Mouse (Mus musculus) spleen, postnatal 36 days (tissue): ENCODE data around the gene Sp2.

Experiments used
- DNase-seq, 2 experiments: peaks; one replicate each; pipeline ENCODE4 v3.0.0; 2022; ENCODE audit warnings: low spot score in 2 of 2, mixed read lengths in 1 of 2

Gene Sp2

DNA sequence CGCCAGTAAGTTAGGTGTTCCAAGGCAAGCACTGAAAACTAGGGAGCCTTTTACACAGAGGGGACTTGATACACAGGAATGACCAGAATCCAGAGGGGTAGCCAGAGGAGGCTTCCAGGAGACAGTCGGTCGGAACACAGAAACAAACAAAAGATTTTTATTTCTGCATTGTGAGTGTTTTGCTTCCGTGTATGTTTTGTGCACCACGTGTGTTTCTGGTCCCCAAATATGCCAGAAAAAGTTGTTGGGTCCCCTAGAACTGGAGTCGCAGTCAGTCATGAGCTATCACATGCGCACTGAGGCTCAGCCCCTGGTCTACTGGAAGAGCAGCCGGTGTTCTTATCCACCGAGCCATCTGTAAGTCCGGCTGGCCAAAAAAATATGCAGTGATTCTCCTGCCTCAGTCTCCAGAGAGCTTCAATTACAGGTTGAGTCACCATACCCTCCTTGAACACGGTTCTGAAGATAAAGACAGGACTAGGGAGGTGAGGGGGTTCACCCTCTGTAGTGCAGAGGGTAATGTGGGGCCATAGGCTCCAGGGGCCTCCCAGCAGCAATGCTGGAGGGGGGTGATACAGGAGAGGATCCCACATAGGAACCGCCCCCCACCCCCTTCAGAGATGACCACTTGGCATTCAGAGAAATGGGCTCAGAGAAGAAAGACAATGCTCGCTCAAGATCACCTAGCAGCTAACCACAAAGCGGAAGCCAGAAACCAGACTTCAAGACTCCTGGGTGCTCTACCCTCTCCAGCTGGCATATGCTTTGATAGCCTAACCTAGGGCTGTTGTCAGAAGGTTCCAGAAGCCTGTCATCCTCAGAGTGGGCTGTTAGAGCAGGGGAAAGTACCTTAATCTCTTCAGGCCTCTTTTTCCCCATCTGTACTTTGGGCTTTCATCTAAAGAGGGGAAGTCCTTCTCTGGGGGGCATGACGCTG, 13.3 kb upstream of the Sp2 start:
- peak; percentile 72 to 73 for DNase-seq

DNA sequence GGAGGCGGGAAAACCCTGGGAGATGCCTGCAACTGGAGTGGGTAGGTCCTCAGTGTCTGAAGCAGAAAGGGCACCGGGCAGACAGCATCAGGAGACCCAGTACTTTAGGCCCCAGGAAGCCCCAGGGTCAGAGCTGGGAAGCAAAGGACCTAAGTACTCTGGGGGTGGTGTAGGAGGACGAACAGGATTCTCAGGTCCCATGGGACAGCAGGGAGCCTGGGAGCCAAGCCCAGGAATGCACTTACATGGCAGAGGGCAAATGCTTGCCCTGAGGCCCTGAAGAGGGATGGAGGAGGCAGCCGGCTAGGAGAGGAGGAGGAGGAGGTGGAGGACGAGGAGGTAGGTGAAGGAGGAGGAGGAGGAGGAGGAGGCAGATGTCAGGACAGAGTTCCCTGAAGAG, 12.3 kb upstream of the Sp2 start:
- no peak for DNase-seq

DNA sequence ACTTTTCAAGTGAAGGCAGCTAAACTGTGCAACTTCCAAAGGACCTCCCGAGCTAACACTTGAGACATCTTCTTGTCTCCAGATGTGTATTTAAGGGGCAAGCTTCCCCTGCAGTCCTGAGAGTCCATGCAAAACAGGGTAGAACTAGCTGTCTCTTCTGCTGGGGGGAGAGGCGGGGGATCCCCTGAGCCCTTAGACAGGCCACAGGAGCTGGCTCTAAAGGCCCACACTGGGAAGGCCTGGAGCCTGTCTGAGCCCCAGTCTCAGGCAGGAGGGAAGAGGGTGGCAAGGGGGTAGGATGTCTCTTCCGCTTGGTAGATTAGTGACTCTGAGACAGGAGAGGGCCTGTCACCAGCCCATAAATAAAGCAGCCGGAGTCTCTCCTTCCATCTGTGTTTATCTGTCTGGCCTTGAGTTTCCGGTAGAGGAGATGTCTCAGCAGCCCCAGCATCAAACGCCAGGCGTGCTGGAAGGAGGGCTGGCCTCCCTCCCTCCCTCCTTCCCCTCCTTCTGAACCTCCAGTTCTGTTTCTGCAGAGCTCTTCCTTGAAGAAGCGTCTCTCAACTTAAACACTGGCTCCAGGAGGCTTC, 10.1 kb upstream of the Sp2 start:
- DNase-seq, result no peak

DNA sequence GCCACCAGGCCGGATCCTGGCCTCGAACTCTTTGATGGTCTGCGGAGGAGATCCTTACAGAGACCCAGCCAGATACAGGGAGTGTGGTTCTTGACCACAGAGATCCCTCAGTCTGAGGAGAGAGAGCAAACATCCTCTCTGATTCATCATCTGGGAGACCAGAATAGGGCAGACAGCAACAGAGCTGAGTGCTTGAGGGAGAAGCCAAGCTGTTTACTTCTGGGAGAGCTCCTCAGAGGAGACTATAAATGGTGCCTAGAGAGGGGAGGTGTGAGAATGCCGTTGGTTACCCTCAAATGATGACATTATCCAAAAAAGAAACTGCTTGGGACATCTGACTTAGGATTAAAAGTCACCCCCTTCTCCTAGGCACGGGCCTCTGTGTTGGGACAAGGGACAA, 8.7 kb upstream of the Sp2 start:
- DNase-seq, result no peak

DNA sequence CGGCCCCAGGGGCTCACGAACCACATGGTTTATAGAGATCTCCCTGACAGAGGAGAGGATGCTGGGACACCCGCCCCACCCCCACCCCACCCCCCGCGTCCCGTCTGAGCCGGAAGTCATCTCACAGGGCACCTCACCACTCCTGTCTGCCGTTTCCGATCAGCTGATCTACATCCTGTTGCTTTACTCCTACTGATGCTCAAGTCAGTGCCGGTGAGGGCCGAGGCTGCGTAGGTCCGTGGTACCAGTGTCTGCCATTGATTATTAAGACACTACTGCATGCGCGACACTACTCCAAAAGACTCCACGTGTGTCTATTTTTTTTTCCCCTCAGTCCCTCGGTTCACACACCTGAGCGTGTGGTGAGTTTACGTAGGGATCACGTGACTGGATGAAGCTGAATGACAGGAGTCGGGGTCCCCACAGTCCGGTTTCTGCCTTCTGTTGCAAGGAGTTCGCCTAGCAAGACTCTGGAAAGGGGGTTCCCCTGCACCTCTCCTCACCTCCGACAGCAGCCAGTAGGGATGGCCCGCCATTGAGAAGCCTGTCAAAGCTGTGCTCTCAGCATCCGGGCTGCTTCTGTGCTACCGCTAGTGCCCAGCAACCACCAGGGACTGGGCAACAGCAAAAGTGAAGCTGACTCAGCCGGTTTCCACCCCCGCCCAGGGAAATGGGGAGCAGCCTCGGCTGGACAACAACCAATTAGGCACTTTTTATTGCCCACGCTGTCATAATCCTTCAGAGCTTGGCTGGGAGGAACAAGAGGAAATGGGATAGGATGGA, 5.3 kb upstream of the Sp2 start:
- peak; percentile 73 to 79 for DNase-seq

DNA sequence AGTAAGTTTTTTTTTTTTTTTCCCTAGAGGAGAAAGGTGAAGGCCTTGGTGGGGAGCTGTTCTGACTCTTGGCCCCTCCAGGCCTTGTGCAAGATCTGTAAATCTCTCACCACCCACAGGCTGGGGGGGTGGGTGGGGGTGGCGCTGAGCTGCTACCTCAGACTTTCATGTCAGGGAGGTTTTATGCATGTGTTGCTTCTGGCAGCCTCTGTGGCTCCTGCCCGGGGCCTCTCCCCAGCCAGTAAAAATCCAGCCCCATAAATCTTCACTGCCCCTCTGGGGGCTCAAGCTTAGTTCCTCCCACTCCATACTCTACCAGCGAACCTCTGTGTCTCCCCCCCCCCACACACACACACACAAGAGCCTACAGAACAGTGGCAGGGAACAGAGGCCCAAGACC, 3.7 kb upstream of the Sp2 start:
- DNase-seq, result no peak

DNA sequence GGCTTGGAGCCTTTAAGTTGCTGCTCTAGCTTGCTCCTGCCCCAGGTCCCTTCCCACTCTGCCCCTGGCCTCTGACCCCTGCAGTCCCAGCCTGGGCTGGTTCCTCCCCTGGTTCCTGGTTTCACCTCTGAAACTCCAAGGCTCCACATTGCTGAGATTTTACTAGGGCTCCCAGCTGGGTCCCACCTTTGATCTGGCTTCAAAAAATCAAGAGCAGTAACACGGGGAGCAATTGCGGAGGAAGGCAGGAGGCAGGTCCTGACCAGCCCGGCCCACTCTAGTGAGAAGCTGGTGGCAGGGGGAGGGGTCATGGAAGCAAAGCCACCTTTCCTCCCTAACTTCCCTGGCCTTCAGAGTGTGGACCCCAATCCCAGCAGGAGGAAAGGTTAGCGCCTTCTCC, 2.1 kb upstream of the Sp2 start:
- DNase-seq, result no peak

DNA sequence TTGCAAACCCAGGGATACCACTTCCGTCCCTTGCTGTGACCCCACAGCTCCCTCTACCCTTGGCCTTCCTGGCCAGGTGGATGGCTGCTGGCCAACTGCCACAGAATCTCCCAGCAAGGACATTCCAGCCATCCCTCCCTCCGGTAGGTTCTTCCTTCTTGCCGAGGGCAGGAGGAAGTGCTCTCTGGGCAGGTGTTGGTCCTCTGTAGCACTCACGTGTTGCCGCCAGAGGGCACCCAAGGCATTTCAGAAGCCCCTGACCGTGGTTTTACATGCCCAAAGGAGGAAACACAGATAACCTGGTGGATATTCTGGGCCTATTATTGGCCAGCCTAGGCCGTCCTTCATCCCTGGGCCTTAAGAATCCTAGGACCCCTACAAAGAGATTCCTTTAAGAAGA, 404 bp downstream of the Sp2 start:
- peak; percentile 80 to 85 for DNase-seq

DNA sequence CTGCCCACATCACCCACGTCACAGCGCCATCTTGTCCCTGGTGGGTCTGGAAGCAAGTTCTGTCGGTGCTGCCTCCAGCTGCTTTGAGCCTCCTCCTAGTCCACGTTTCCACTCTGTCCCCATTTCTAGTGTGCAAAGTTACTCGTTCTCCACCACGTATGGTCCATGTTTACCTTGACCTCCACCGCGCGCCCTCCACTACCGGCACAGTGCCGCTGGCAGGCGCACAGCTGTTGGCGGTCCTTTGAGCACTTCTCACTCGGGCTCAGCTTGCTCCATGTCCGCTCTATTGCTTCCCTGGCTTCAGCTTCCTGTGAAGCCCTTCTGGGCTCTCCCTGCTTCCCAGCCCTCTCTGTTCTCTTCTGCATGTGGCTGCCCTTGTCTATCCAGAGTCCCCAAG, 1.3 kb downstream of the Sp2 start:
- DNase-seq, result no peak

DNA sequence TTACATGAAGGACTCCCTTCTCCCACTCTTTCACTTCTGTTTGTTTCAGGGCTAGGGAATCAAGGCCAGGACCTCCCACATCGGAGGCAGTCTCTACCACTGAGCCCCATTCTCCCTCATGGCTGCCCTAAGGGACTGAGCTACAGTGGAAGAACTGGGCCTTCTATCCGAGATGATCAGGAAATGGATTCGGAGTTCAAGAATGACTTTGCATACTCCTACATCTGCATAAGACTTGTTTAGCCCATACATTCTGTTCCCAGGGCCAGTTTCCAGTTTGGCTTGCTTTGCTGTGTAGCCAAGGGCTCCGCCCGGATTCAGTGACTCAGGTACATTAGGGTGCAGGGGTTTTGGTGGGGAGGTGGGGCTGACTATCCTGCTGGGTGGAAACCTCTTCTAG, 2.7 kb downstream of the Sp2 start:
- no peak for DNase-seq

DNA sequence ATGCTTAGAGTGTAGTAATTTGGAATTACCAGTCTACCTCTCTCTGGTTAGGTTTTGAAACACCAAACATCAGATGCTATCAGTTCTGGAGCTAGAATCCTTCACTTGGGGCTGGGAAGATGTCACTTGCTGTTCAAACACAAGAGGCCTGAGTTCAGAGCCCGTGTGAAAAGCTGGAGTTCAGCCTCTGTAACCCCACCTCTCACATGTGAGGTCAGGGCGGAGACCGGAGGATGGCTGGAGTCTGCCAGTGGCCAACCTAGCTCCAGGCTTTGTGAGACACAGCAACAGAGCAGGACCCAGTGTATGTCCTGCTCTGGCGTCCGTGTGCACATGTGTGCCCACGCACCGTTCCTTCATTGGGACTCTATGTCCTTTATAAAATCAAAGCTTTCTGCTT, 3.4 kb downstream of the Sp2 start:
- DNase-seq, result no peak

DNA sequence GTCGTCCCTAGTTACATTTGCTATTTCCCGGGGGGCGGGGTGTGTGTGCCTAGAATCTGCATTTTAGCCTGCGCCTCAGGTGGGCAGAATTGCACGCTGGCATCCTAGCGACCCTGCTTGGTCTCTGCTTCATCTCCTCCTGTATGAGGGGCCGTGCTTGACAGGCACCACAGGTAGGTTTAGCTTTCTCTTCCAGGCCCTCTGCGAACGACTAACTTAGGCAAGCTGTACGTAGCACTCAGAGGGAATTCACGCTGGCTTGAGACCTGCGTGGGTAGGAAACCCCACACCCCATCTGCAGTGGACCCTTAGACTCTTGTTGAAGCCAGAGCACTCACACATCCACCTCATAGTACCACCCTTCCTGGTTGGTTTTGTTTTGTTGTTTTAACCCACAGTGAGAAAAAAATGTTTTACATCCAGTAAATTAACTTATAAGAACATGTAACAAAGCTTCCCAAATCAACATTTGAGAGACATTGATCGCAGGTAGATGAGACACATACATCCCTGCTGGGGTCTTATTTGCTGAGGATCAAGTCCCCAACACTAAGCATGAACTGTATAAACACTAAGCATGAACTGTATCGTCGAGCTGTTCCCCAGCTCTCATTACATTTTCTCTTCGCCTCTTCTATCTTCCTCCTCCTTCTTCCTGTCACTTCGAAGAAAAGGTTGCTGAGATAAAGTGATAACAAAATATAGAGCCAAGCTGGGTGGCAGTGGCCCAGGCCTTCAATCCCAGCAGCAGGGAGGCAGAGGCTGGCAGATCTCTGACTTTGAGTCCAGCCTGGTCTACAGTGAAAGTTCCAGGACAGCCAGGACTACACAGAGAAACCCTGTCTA, 4.1 kb downstream of the Sp2 start:
- no peak for DNase-seq

DNA sequence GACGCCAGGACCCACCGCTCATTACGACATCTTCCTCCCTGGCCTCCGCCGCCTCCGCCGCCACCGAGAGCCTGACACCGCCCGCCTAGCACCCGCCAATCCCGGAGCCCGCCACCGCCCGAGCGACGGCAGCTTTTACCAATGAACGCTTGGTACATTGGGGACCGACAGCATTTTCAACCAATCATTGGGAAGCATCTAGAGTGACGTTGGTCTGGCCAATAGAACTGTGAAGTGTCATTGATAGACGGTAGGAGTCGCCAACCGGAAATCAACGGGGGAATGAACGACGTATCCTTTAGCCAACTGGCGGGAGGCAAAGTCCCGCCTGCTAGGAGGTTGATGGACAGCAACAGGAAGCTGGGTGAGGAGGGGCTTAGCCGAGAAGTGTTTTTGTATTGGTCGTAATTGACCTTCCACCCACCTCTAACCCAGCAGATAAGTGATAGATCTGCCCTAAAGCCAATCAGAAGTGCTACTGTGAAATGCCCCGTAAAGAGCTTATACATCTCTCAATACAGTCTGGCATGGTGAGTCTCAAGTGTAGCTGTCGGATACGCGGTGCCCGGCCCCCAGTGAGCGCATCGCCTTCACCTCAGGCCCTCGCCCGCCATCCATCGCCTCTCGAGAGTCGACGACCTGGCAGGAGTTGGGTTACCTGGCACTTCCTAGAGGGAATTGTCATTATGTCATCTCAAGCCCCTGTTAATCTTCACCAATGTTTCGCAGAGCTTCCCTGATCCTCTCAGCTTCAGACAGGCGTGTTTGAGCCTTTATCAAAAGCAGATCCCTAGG, 5.0 kb downstream of the Sp2 start:
- peak; percentile 98 to 99 for DNase-seq

DNA sequence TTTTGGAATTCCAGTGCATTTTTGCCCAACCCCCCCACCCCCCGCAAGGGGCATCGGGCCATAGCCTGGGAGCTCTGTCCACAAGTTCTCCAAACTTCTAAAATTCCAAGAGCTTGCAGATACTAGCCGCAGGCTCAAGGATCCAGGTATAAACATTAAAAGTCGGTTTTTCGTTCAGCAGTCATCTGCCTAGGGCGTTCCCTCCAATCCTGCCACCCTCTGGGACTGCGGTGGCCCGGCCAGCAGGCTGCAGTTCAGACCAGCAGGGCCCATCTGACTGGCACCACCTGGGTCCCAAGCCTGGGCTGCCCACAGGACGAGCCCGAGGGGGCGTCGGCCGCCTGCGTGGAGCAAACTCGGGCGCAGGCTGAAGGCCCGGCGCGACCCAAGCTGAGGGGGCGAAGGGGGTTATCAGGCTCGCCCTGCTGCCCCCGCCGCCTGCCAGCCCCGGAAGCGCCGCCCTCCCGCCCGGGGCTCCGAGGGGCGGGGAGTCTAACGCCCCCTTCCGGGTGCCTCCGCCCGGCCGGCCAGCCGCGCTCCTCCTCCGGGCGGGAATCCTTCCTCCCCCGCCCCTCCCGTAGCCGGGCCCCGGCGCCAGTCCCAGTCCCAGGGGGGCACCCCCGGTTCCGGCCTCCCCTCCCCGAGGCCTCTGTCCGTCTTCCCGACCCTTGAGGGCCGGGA, 5.7 kb downstream of the Sp2 start:
- peak; percentile 84 to 86 for DNase-seq

DNA sequence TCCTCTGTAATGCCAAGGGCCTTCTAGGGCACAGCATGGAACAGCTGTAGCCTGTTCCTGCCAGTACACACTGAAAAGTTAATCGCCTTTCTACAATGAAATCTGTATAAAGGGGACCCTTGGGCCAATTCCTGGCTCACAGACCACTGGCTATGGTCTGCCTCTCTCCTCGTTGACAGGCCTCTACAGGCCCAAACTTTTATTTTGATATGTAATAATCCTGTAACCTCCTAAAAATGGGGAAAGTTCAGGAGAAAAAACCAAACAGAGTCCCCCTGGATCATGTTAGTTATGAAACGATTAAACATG, 6.4 kb downstream of the Sp2 start:
- DNase-seq, result no peak

DNA sequence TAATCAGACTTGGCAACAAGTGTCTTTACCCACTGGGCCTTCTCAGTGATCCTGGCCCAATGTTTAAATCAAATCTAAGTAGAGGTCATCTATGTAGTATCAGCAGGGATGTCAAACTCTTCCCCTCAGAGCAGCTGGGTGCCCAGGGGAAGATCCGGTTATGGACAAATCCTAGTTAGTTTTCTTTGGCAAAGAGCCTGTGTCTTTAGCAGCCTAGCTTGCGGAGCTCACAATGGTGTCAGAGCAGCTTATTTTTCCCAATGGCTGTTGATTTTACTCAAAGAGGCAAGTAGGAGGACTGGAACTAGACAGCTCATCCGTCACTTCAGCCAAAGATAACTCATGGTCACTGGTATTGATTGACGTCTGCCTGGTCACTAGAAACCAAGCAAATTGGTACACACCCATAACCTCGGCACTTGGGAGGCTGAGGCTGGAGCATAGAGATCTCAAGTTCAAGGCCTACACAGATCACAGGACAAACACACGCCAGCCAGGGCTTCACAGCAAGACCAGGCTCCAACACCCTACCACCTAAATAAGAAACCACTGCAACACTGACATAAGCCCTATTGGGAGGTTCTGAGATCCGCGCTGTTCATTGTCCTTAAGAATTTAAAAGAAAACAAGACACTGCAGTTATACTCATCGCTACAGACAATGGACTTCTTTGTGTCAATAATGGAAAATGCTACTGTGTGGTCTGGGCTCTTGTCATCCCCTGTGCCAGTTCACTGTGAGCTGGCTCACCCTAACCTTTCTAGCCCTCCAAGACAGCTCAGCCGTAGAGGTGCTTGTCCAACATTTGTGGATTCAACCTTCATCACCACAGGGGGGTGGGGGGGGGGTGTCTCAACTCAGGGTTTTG, 7.0 kb downstream of the Sp2 start:
- no peak for DNase-seq

DNA sequence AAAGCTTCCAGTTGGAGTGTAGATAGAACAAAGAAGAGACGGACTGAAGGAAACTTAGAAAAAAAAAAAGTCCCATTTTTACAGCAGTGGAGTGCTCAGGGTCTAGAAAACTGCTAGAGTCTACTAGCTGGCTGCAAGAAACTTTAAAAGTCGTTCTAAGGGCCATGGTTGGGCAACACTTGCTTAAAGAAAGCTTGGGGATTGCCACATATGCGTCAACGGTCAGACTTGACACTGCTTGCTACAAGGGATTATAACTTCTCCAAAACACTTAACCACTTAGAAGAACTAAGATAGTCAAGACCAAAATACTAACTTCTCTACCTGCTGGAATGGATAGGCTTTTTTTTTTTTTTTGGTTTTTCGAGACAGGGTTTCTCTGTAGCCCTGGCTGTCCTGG, 7.9 kb downstream of the Sp2 start:
- peak in 1 of 2 experiments; percentile 47 for DNase-seq

DNA sequence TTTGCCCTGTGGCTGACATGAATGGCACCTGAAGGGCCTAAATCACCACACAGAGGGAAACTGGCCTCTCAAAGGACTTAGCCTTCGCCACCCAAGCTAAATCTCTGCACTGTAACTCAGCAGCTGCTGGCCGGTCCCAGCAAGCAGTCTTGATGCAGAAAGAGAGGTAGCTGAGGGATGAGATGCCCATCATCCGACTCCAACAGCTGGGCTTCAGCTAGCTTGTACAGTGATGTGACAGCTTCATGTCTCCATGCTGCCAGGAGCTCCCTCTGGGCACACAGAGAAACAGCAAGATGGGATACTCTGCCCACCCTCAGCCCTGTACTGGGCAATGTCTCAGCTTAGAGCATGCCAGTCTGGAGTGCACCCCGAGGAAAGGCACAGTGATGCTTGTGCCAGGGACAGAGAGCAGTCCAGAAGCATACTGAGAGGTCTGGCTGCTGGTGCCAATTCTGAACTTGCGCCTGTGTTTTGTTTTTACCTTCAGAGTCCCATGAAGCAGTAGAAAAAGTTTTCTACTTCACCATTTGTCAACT, 9.3 kb downstream of the Sp2 start:
- no peak for DNase-seq

DNA sequence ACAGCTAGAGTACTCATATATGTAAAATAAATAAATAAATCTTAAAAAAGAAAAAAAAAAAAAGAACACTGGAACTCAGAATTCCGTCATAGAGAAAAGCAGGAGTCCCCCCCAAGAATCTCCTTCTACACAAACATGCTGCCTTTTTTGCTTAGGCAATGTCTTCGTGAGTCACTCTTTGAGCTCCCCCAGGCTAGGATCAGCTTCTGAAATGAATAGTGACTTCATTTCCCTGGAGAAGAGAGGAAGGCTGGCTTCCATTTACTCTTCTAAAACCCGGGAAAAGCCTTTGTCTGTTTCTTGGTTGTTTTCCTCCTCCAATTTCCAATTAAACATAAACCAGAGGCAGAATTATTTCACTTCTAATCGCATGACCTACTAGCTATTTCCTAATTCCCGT, 9.9 kb downstream of the Sp2 start:
- no peak for DNase-seq
